Comparison of ENCODE assay signal across 15 mouse cellular contexts in genomic region chr5:4812036-4812729, GRCm38 (mm10). TPM values are rescaled to one million over a fixed set of nuclear protein-coding genes. Genes with fewer than 3 reads are reported as not detected.
DNase-seq lines count a peak whose midpoint lies in the region; ATAC-seq and TF ChIP-seq lines count a peak whose summit lies in the region.
"Had no signal": no experiment of that assay in that cellular context is flagged by ENCODE, and none has a peak within 500 bp of the region (broad histone marks: within the 10 kb centered on the region; RNA-seq: fewer than 3 reads in every experiment).

No protein-coding gene starts in this region.

- 30% methylated on average over 13 of the region's 13 CpGs for WGBS in forebrain, embryonic 10.5 days
- 34% methylated on average over 13 of the region's 13 CpGs for WGBS in hindbrain, embryonic 16.5 days
- WGBS in neural tube, embryonic 13.5 days = 25% methylated on average over 13 of the region's 13 CpGs
- 65% methylated on average over 13 of the region's 13 CpGs for WGBS in stomach, postnatal 0 days

- no peak for TF ChIP-seq EP300 in stomach, postnatal 0 days (optimal IDR thresholded peaks at IDR 0.05)

- peak; percentile 82 for ATAC-seq in hindbrain, embryonic 16.5 days
- peak; percentile 85 for ATAC-seq in neural tube, embryonic 13.5 days (ENCODE audit: low read depth)
- ATAC-seq in stomach, postnatal 0 days (ENCODE audit: low FRiP score, low TSS enrichment) = no peak
- ATAC-seq: activated CD4-positive, CD25-positive, alpha-beta regulatory T cell, adult 4 months had no signal

- H3K4me2 ChIP-seq in hindbrain, embryonic 16.5 days (ENCODE audit: low read length) = peak overlapping the region; percentile 10; the same call in 1 of the 2 replicates
- H3K4me2 ChIP-seq in neural tube, embryonic 13.5 days = 0 out of 2 replicates have a peak overlapping the region, but pooled peaks have one; percentile 11
- H3K4me2 ChIP-seq in stomach, postnatal 0 days (replicated peaks; ENCODE audit: low read depth) = no peak overlapping the region
- H3K4me2 ChIP-seq: limb, embryonic 15.5 days; lung, embryonic 15.5 days had no signal

- H3K9ac ChIP-seq in hindbrain, embryonic 16.5 days (ENCODE audit: low read depth, low read length) = no peak overlapping the region
- no peak overlapping the region for H3K9ac ChIP-seq in neural tube, embryonic 13.5 days
- no peak overlapping the region for H3K9ac ChIP-seq in stomach, postnatal 0 days (ENCODE audit: low read length)
- H3K9ac ChIP-seq: limb, embryonic 15.5 days; lung, embryonic 15.5 days had no signal

- no peaks in the 10 kb centered on the region for H3K9me3 ChIP-seq in forebrain, embryonic 10.5 days
- no peaks in the 10 kb centered on the region for H3K9me3 ChIP-seq in hindbrain, embryonic 16.5 days (ENCODE audit: control insufficient read depth, low read length)
- H3K9me3 ChIP-seq in neural tube, embryonic 13.5 days = no peaks in the 10 kb centered on the region
- no peaks in the 10 kb centered on the region for H3K9me3 ChIP-seq in stomach, postnatal 0 days (ENCODE audit: control insufficient read depth, low read length)
- H3K9me3 ChIP-seq: G1E; limb, embryonic 15.5 days; lung, embryonic 15.5 days had no signal

- DNase-seq in cerebellum, adult 9-10 months = peak; percentile 13
- no peak for DNase-seq in cerebellum, postnatal 14 days
- DNase-seq in forebrain, embryonic 10.5 days (ENCODE audit: extremely low spot score, low spot score) = peak; percentile 39
- no peak for DNase-seq in stomach, postnatal 0 days (ENCODE audit: low spot score)
- no peak for DNase-seq in layer of hippocampus, adult 9-10 months (ENCODE audit: low spot score)
- no peak for DNase-seq in adrenal gland, postnatal 4 days (ENCODE audit: low spot score in 2 of 2)
- DNase-seq: kidney, postnatal 10 days; spleen, adult 18-20 months; thymus, adult 2 months had no signal

- TF ChIP-seq CTCF in stomach, postnatal 0 days (IDR thresholded peaks at IDR 0.05; ENCODE audit: low read depth) = no peak

- H3K27me3 ChIP-seq in forebrain, embryonic 10.5 days (ENCODE audit: poor library complexity, severe bottlenecking) = no peaks in the 10 kb centered on the region
- no peaks in the 10 kb centered on the region for H3K27me3 ChIP-seq in hindbrain, embryonic 16.5 days (replicated peaks; ENCODE audit: control insufficient read depth, insufficient read depth, low read length)
- H3K27me3 ChIP-seq in neural tube, embryonic 13.5 days = peaks cover 33% of the 10 kb centered on the region
- H3K27me3 ChIP-seq in stomach, postnatal 0 days (ENCODE audit: control insufficient read depth, insufficient read depth, low read length) = no peaks in the 10 kb centered on the region
- H3K27me3 ChIP-seq: limb, embryonic 15.5 days; lung, embryonic 15.5 days had no signal

- H3K4me1 ChIP-seq in forebrain, embryonic 10.5 days = peaks cover 32% of the 10 kb centered on the region
- peaks cover 7% of the 10 kb centered on the region for H3K4me1 ChIP-seq in hindbrain, embryonic 16.5 days (ENCODE audit: control insufficient read depth, insufficient read depth, low read depth, low read length)
- peaks cover 16% of the 10 kb centered on the region for H3K4me1 ChIP-seq in neural tube, embryonic 13.5 days (replicated peaks)
- no peaks in the 10 kb centered on the region for H3K4me1 ChIP-seq in stomach, postnatal 0 days (replicated peaks; ENCODE audit: control insufficient read depth, insufficient read depth)
- H3K4me1 ChIP-seq: limb, embryonic 15.5 days; lung, embryonic 15.5 days had no signal

- no peaks in the 10 kb centered on the region for H3K36me3 ChIP-seq in forebrain, embryonic 10.5 days (replicated peaks)
- no peaks in the 10 kb centered on the region for H3K36me3 ChIP-seq in hindbrain, embryonic 16.5 days (ENCODE audit: control insufficient read depth, insufficient read depth, low read length)
- no peaks in the 10 kb centered on the region for H3K36me3 ChIP-seq in neural tube, embryonic 13.5 days
- no peaks in the 10 kb centered on the region for H3K36me3 ChIP-seq in stomach, postnatal 0 days (ENCODE audit: control insufficient read depth, insufficient read depth, low read length)
- H3K36me3 ChIP-seq: G1E; limb, embryonic 15.5 days; lung, embryonic 15.5 days had no signal

- peak overlapping the region; percentile 80 for H3K27ac ChIP-seq in forebrain, embryonic 10.5 days
- H3K27ac ChIP-seq in hindbrain, embryonic 16.5 days (ENCODE audit: low read depth, low read length) = peak overlapping the region; percentile 25; the same call in 1 of the 2 replicates
- H3K27ac ChIP-seq in neural tube, embryonic 13.5 days (replicated peaks) = peak overlapping the region; percentile 57; the same call in 1 of the 2 replicates
- no peak overlapping the region for H3K27ac ChIP-seq in stomach, postnatal 0 days (replicated peaks)
- H3K27ac ChIP-seq: limb, embryonic 15.5 days; lung, embryonic 15.5 days had no signal

- H3K4me3 ChIP-seq in forebrain, embryonic 10.5 days = peak overlapping the region; percentile 16; the same call in 1 of the 2 replicates
- no peak overlapping the region for H3K4me3 ChIP-seq in hindbrain, embryonic 16.5 days (ENCODE audit: low read length)
- no peak overlapping the region for H3K4me3 ChIP-seq in neural tube, embryonic 13.5 days
- no peak overlapping the region for H3K4me3 ChIP-seq in stomach, postnatal 0 days (ENCODE audit: low read depth, low read length)
- H3K4me3 ChIP-seq: limb, embryonic 15.5 days; lung, embryonic 15.5 days had no signal

RNA-seq across cellular contexts. Expression of gene Fzd1, which starts 54.3 kb away (rescaled TPM):
- polyA plus RNA-seq in forebrain, embryonic 10.5 days (2016; fragmentation: Nextera tagmentation; extraction: Ambion mirVana) = 13.5 and 13.9 TPM in 2 replicates
- 7.5 and 9.1 TPM in 2 replicates for polyA plus RNA-seq in hindbrain, embryonic 16.5 days (2015; fragmentation: Nextera tagmentation; extraction: Ambion mirVana)
- 9.8 and 12.1 TPM in 2 replicates for polyA plus RNA-seq in neural tube, embryonic 13.5 days (2015; fragmentation: Nextera tagmentation; extraction: Ambion mirVana)
- polyA plus RNA-seq in stomach, postnatal 0 days (2015; fragmentation: Nextera tagmentation; extraction: Ambion mirVana) = 18.5 and 19.6 TPM in 2 replicates
- 10 to 100 TPM; 23.2 to 32.7 TPM for total RNA-seq in adrenal gland, postnatal 4 days (2021)
- polyA plus RNA-seq: activated CD4-positive, CD25-positive, alpha-beta regulatory T cell, adult 4 months; G1E had no signal

Comparison
In these comparisons a context has a peak if more than half of its experiments do, and no peak if none do; other contexts are left out.
1. DNase-seq: peak in cerebellum, adult 9-10 months (single experiment) and forebrain, embryonic 10.5 days (single experiment); none in cerebellum, postnatal 14 days (0 of 2), stomach, postnatal 0 days (single experiment), layer of hippocampus, adult 9-10 months (single experiment) and adrenal gland, postnatal 4 days (0 of 2).